Mouse (Mus musculus) intestine, embryonic 14.5 days (tissue): ENCODE data around the gene Pdlim3. TPM values are rescaled to one million over a fixed set of nuclear protein-coding genes. Genes with fewer than 3 reads are reported as not detected.

Experiments
- polyA plus RNA-seq: library from polyadenylated mRNA; unstranded; fragments of >200 nt; fragmentation: Nextera tagmentation; extraction: Ambion mirVana; gene quantifications from 2 replicates; pipeline ENCODE4 v1.2.1, GENCODE M21; 2014

Pdlim3 gene
- polyA plus RNA-seq, 1 experiment from 2014 or later, result 90.3 TPM

Other genes with a start within 250 kb of the Pdlim3 start
- not detected in 2 replicates for gene Ccdc110, start 49.2 kb downstream of the Pdlim3 start, polyA plus RNA-seq
- gene 1700029J07Rik, start 89.8 kb downstream of the Pdlim3 start, polyA plus RNA-seq, result 2.3 and 3.8 TPM in 2 replicates
- 77.6 and 78.3 TPM in 2 replicates for gene Ufsp2, start 90.1 kb downstream of the Pdlim3 start, polyA plus RNA-seq
- 0.16 and 0.18 TPM in 2 replicates for gene Lrp2bp, start 113.8 kb downstream of the Pdlim3 start, polyA plus RNA-seq
- 21.7 and 22.7 TPM in 2 replicates for gene Ankrd37, start 120.2 kb downstream of the Pdlim3 start, polyA plus RNA-seq